Mouse (Mus musculus) adrenal gland, postnatal 25 days (tissue): Measurements from ENCODE around the gene Tmem145. TPM values are rescaled to one million over a fixed set of nuclear protein-coding genes. Genes with fewer than 3 reads are reported as not detected.

Experiments
- DNase-seq: peaks from one replicate; pipeline ENCODE4 v3.0.0; 2021; ENCODE audit warnings: mixed read lengths
- total RNA-seq: library from RNA; stranded (reverse); gene quantifications from 2 replicates; pipeline ENCODE4 v1.2.3, GENCODE M21; 2021

Gene Tmem145
- total RNA-seq, 1 experiment from 2014 or later, result 3.7 TPM

GRCm38 (mm10) chr7:25275555-25276298 lies 30.2 kb upstream of the Tmem145 start:
- DNase-seq, result no peak

- DNase-seq, result no peak
Observed at GRCm38 (mm10) chr7:25277405-25277804, 28.5 kb upstream of the Tmem145 start.

GRCm38 (mm10) chr7:25277998-25278340 lies 27.9 kb upstream of the Tmem145 start:
- DNase-seq, result no peak

GRCm38 (mm10) chr7:25278341-25279075 lies 27.4 kb upstream of the Tmem145 start:
- peak; percentile 82 for DNase-seq

- peak; percentile 90 for DNase-seq
Observed at GRCm38 (mm10) chr7:25279076-25279860, 26.6 kb upstream of the Tmem145 start.

- DNase-seq, result peak; percentile 54
Observed at GRCm38 (mm10) chr7:25279861-25280791, 25.8 kb upstream of the Tmem145 start.

DNA sequence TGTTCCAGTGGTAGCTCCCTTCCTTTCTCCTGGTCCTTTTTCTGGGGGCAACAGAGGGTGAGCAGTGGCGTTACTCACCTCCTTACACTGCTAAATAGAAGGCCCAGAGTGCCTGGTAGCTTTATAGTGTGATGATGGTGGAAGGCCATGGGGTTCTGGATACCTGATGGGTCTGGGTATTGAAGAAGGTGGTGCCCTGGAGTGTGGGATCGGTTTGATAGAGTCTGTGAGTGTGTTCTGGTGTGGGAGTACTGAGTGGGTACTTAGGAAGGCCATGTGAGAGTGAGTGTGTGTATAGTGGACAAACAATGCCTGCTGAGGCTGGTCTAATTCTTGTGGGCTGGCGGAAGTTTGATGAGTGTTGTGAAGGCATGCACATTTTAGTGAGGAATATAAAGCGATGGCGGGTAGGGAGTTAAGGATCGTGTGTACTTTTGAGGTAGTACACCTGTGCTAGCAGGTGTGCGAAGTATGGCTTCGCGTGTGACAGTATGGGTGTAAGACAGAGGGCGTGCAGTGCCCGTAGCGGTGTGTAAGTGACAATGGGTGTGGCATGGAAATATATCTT lies 24.7 kb upstream of the Tmem145 start:
- no peak for DNase-seq

GRCm38 (mm10) chr7:25281734-25282601 lies 23.9 kb upstream of the Tmem145 start:
- peak; percentile 99 for DNase-seq

DNA sequence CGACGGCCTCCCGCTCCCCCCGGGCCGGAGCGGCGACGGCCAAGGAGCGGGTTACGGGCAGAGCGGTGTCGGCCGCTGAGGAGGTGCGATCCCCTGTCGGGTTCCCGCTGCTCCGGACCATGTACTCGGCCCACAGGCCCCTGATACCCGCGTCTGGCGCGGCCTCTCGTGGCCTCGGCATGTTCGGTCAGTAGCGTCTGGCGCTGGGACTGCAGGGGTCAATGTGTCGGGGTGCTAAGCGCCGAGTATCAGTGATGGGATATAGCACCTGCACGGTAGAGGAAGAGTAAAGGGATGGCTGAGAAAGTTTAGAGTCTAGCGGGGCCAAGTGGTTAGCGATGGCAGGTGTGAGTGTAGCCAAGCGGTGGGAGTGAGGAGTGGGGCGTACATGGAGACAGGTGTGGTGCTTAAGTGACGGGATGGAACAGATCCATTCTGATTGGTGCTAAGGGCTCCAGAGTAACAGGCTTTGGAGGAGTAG lies 23.1 kb upstream of the Tmem145 start:
- DNase-seq, result no peak

GRCm38 (mm10) chr7:25283637-25284036 lies 22.3 kb upstream of the Tmem145 start:
- no peak for DNase-seq

- DNase-seq, result no peak
Observed at GRCm38 (mm10) chr7:25284171-25284570, 21.7 kb upstream of the Tmem145 start.

DNA sequence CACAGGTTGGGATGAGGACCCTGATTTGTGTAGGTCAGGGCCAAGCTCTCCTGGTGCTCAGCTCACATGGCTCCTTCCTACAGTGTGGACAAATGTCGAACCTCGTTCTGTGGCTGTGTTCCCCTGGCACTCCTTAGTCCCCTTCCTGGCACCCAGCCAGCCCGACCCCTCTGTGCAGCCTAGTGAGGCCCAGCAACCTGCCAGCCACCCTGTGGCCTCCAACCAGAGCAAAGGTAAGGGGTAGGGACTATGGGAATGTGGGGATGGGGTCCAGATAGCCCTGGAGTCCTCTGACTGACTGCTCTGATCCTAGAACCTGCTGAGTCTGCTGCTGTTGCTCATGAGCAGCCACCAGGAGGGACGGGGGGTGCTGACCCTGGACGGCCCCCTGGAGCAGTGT lies 21.1 kb upstream of the Tmem145 start:
- DNase-seq, result no peak

DNA sequence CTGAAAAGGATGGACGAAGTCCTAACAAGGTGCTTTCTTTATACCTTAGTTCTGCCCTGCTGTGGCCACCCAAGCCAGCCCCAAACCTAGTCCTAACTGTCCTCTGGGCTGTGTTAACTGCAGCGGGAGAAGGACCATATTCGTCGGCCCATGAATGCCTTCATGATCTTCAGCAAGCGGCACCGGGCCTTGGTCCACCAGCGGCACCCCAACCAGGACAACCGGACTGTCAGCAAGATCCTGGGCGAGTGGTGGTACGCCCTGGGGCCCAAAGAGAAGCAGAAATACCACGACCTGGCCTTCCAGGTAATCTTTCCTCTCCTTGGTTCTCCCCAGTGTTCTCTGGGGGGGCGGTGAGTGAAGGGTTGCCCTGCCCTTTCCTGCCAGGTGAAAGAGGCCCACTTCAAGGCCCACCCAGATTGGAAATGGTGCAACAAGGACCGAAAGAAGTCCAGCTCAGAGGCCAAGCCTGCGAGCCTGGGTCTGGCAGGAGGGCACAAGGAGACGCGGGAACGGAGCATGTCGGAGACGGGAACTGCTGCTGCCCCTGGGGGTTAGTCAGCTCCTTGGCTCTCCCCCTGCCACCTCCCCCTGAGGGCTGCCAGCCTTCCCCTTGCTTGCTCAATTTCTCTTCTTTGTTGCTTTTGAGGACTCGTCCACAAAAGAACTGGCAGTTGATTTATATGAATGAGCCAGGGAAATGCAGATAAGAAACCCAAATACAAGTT lies 20.2 kb upstream of the Tmem145 start:
- DNase-seq, result no peak

DNA sequence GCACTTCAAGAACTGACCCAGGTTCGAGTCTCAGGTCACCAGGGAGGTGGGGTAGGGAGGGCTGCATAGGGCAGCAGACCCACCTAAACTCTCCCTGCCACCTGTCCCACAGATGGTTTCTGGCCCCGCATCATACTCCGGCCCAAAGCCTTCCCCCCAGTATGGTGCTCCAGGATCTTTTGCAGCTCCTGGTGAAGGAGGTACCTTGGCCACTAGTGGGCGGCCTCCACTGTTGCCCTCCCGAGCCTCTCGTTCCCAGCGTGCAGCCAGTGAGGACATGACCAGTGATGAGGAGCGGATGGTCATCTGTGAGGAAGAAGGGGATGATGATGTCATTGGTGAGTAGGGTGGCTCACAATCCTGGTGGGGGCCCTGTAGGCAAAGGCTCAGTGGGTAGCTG lies 18.9 kb upstream of the Tmem145 start:
- no peak for DNase-seq

- no peak for DNase-seq
Observed at GRCm38 (mm10) chr7:25288011-25288410, 17.9 kb upstream of the Tmem145 start.

- no peak for DNase-seq
Observed at GRCm38 (mm10) chr7:25288721-25289120, 17.2 kb upstream of the Tmem145 start.

GRCm38 (mm10) chr7:25289925-25290324 lies 16.0 kb upstream of the Tmem145 start:
- DNase-seq, result no peak

DNA sequence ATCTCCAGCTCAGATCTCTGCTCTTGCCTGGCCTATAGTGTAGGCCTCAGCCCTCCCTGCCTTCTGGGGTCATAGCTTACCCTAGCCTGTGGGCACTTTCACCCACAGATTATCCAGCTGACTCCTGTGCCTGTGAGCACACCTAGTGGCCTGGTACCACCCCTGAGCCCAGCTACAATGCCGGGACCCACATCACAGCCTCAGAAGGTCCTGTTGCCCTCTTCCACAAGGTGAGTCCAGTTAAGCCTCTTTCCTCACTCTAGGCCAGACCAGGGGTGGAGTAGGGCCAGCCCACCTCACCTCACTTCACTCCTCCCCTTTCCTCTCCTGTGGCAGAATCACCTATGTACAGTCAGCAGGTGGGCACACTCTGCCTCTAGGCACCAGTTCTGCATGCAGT lies 15.4 kb upstream of the Tmem145 start:
- DNase-seq, result no peak

GRCm38 (mm10) chr7:25290911-25291310 lies 15.0 kb upstream of the Tmem145 start:
- peak; percentile 68 for DNase-seq

GRCm38 (mm10) chr7:25292107-25292506 lies 13.8 kb upstream of the Tmem145 start:
- DNase-seq, result peak; percentile 4
